Mouse (Mus musculus) spleen, adult 10 weeks (tissue): Measurements from ENCODE around the gene Prh1. TPM values are rescaled to one million over a fixed set of nuclear protein-coding genes. Genes with fewer than 3 reads are reported as not detected.

Experiments used
- polyA plus RNA-seq: library from polyadenylated mRNA; stranded (reverse); fragments of 350-450 nt; fragmentation: Illumina TruSeq; extraction: RNeasy Lipid Tissue Mini Kit (QIAGEN cat#74804); gene quantifications from one replicate; pipeline ENCODE4 v1.2.3, GENCODE M21; 2015; ENCODE audit warnings: low replicate concordance; ENCODE audit not compliant: insufficient read depth

The Prh1 gene
- not detected for polyA plus RNA-seq

GRCm38 (mm10) chr6:132569509-132569908, at the start of gene Prh1:
Gene Prh1, plus strand, starts transcription at chr6:132569809.

GRCm38 (mm10) chr6:132595613-132596012, 26.0 kb downstream of the Prh1 start, which contains the start of gene Prp2:
Gene Prp2, plus strand, starts transcription at chr6:132595913.

Other genes starting within 250 kb of the Prh1 start
- not detected for gene Gm8882, start 205.7 kb upstream of the Prh1 start, polyA plus RNA-seq
- gene Prp2, start 26.1 kb downstream of the Prh1 start, polyA plus RNA-seq = not detected
- gene A630073D07Rik, start 81.7 kb downstream of the Prh1 start, polyA plus RNA-seq = not detected
- gene Tas2r120, start 87.1 kb downstream of the Prh1 start, polyA plus RNA-seq = not detected
- gene Tas2r121, start 131.2 kb downstream of the Prh1 start, polyA plus RNA-seq = not detected
- not detected for gene Tas2r122, start 142.1 kb downstream of the Prh1 start, polyA plus RNA-seq
- gene Tas2r115, start 168.2 kb downstream of the Prh1 start, polyA plus RNA-seq = not detected
- not detected for gene Tas2r124, start 184.9 kb downstream of the Prh1 start, polyA plus RNA-seq
- not detected for gene Tas2r102, start 192.3 kb downstream of the Prh1 start, polyA plus RNA-seq
- gene Tas2r136, start 208.4 kb downstream of the Prh1 start, polyA plus RNA-seq = not detected
- gene Tas2r117, start 233.0 kb downstream of the Prh1 start, polyA plus RNA-seq = not detected